Mouse (Mus musculus): ENCODE data around the gene Tent5c. TPM values are rescaled to one million over a fixed set of nuclear protein-coding genes. Genes with fewer than 3 reads are reported as not detected.

The Tent5c gene
- polyA plus RNA-seq, 1 experiment from 2014 or later, result 10.5 TPM

GRCm38 (mm10) chr3:100507174-100507573 lies 18.1 kb upstream of the Tent5c start:
- Histone ChIP-seq H3K9me3 (no peaks in the 10 kb centered on the region), H3K36me3 (no peaks in the 10 kb centered on the region), H3K9ac (no peak overlapping the region), H3K4me1 (0 out of 2 replicates have a peak, but pooled peaks cover 2% of the 10 kb centered on the region), H3K27me3 (no peaks in the 10 kb centered on the region), H3K4me3 (no peak overlapping the region), H3K27ac (no peak overlapping the region), H3K4me2 (no peak overlapping the region)
- no peak for ATAC-seq (ENCODE audit: insufficient number of reproducible peaks, low FRiP score, low TSS enrichment, low read depth)
- 79% methylated on average over 4 of the region's 4 CpGs for WGBS

GRCm38 (mm10) chr3:100506715-100507114 lies 17.6 kb upstream of the Tent5c start:
- Histone ChIP-seq H3K4me3 (no peak overlapping the region), H3K27me3 (no peaks in the 10 kb centered on the region), H3K36me3 (no peaks in the 10 kb centered on the region), H3K4me1 (no peaks in the 10 kb centered on the region), H3K9ac (no peak overlapping the region), H3K27ac (no peak overlapping the region), H3K4me2 (no peak overlapping the region), H3K9me3 (no peaks in the 10 kb centered on the region)
- no peak for ATAC-seq (ENCODE audit: insufficient number of reproducible peaks, low FRiP score, low TSS enrichment, low read depth)
- 64% methylated on average over 2 of the region's 2 CpGs for WGBS

- Histone ChIP-seq H3K4me1 (no peaks in the 10 kb centered on the region), H3K4me3 (no peak overlapping the region), H3K9ac (no peak overlapping the region), H3K9me3 (no peaks in the 10 kb centered on the region), H3K36me3 (no peaks in the 10 kb centered on the region), H3K4me2 (no peak overlapping the region), H3K27ac (no peak overlapping the region), H3K27me3 (no peaks in the 10 kb centered on the region)
- 61% methylated on average over 6 of the region's 6 CpGs for WGBS
- ATAC-seq (ENCODE audit: insufficient number of reproducible peaks, low FRiP score, low TSS enrichment, low read depth), result no peak
Measured at GRCm38 (mm10) chr3:100503882-100504281, 14.8 kb upstream of the Tent5c start.

DNA sequence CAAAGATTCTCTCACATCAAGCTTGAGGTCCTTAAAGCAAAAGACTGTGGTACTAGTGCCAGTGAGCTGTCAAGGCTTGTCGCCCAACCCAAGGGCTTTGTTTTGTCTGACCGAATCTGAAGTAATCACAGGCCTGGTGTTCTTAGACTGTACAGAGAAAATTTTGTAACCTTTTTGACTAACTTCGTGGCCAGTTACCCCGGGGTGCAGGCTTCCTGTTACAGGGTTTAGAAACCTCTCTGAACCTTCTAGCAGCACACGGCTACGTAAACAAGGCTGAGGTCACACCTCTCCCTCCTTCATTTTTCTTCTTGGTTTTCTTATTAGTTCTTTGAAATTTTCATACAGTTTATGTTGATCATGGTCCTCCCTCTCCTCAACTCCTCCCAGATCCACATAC lies 13.4 kb upstream of the Tent5c start:
- 82% methylated on average over 6 of the region's 6 CpGs for WGBS
- no peaks in the 10 kb centered on the region for H3K4me1 ChIP-seq
- no peak overlapping the region for H3K4me2 ChIP-seq
- H3K9ac ChIP-seq, result no peak overlapping the region
- ATAC-seq (ENCODE audit: insufficient number of reproducible peaks, low FRiP score, low TSS enrichment, low read depth), result no peak
- H3K9me3 ChIP-seq, result no peaks in the 10 kb centered on the region
- no peaks in the 10 kb centered on the region for H3K27me3 ChIP-seq
- no peak overlapping the region for H3K4me3 ChIP-seq
- no peaks in the 10 kb centered on the region for H3K36me3 ChIP-seq
- no peak overlapping the region for H3K27ac ChIP-seq

DNA sequence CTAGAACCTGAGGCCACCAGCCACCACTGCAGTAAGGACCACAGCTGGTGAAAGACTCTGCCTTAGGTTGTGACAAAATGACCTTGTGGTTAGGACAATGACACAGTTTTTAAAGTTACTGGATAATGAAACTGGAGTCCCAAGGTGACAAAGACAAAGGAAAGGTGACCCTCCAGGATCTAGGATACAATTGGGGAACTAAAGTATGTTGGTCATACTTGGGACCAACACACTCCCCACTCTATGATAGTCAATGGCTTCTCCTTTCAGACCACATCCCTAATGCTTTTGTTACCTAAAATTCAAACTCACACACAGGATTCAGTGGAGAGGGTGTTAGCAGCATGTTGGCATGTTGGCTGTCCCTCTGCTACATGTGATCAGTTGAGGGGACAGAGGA lies 12.8 kb upstream of the Tent5c start:
- no peak for ATAC-seq (ENCODE audit: insufficient number of reproducible peaks, low FRiP score, low TSS enrichment, low read depth)
- no peak overlapping the region for H3K4me3 ChIP-seq
- H3K9ac ChIP-seq, result no peak overlapping the region
- no peaks in the 10 kb centered on the region for H3K27me3 ChIP-seq
- no peaks in the 10 kb centered on the region for H3K36me3 ChIP-seq
- H3K9me3 ChIP-seq, result no peaks in the 10 kb centered on the region
- no peak overlapping the region for H3K27ac ChIP-seq
- H3K4me1 ChIP-seq, result no peaks in the 10 kb centered on the region
- H3K4me2 ChIP-seq, result no peak overlapping the region

- 67% methylated on average over 3 of the region's 3 CpGs for WGBS
- Histone ChIP-seq H3K4me1 (no peaks in the 10 kb centered on the region), H3K27ac (no peak overlapping the region), H3K9me3 (no peaks in the 10 kb centered on the region), H3K9ac (no peak overlapping the region), H3K4me2 (no peak overlapping the region), H3K36me3 (no peaks in the 10 kb centered on the region), H3K27me3 (no peaks in the 10 kb centered on the region), H3K4me3 (no peak overlapping the region)
- ATAC-seq (ENCODE audit: insufficient number of reproducible peaks, low FRiP score, low TSS enrichment, low read depth), result no peak
Measured at GRCm38 (mm10) chr3:100496081-100496480, 7.0 kb upstream of the Tent5c start.

DNA sequence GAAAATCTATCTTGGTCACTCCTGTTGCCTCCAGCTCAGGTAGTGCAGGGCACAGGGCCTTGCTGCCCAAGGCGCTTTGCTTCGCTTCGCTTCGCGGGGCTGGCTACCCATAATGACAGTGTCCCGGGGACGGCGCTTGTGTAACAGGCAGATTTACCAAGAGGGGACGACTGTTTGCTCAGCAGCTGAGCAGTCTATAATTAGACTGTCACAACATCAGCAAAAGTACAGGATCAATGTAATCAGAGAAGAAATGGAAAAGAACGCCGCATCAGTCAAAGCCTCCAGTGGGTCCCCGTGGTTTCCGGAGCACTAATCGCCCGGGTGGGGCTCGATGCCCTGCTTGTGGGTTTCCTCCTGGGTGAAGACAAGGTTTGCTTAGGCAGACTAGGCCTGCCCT lies 6.3 kb upstream of the Tent5c start:
- Histone ChIP-seq H3K4me2 (no peak overlapping the region), H3K27ac (no peak overlapping the region), H3K9ac (no peak overlapping the region), H3K4me3 (no peak overlapping the region), H3K36me3 (no peaks in the 10 kb centered on the region), H3K9me3 (no peaks in the 10 kb centered on the region), H3K27me3 (no peaks in the 10 kb centered on the region), H3K4me1 (no peaks in the 10 kb centered on the region)
- WGBS, result 71% methylated on average over 16 of the region's 16 CpGs
- no peak for ATAC-seq (ENCODE audit: insufficient number of reproducible peaks, low FRiP score, low TSS enrichment, low read depth)

DNA sequence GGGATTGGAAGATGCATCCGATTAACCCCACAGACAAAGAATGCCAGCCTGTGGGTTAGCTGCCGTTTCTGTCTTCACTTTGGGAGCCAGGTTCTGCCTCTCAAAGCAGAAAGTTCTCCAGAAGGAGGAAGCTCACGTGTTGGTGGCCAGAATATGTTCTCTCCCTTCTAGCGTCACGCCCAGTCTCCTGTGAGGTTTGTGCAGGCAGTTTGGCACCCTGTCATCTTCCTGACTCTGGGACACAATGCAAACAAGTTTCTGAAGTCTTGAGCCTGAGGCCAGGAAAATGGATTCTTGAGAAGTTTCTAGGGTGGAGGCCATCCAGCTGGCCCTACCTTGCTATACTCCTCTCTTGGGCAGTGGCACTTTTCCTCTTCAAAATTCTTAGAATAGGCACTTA lies 5.8 kb upstream of the Tent5c start:
- H3K27me3 ChIP-seq, result no peaks in the 10 kb centered on the region
- H3K4me2 ChIP-seq, result no peak overlapping the region
- no peak overlapping the region for H3K9ac ChIP-seq
- H3K4me3 ChIP-seq, result no peak overlapping the region
- no peak overlapping the region for H3K27ac ChIP-seq
- whole genome bisulfite sequencing, result 75% methylated on average over 5 of the region's 5 CpGs
- H3K36me3 ChIP-seq, result no peaks in the 10 kb centered on the region
- ATAC-seq (ENCODE audit: insufficient number of reproducible peaks, low FRiP score, low TSS enrichment, low read depth), result no peak
- H3K4me1 ChIP-seq, result 0 out of 2 replicates have a peak, but pooled peaks cover 3% of the 10 kb centered on the region
- H3K9me3 ChIP-seq, result no peaks in the 10 kb centered on the region

DNA sequence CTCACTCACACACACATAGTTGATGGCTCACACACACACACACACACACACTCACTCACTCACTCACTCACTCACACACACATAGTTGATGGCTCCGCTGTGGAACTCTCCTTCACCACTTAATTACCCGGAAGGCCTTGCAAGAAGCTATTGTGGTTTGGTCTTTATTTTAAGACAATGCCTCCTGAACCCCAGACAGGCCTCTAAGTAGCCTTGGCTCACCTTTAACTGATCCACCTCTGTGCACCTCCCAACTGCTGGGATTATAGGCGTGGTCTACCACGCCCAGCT lies 831 bp upstream of the Tent5c start:
- no peaks in the 10 kb centered on the region for H3K9me3 ChIP-seq
- peak overlapping the region; percentile 95 for H3K4me2 ChIP-seq
- ATAC-seq (ENCODE audit: insufficient number of reproducible peaks, low FRiP score, low TSS enrichment, low read depth), result no peak
- no peak overlapping the region for H3K9ac ChIP-seq
- no peaks in the 10 kb centered on the region for H3K36me3 ChIP-seq
- WGBS, result 22% methylated on average over 4 of the region's 4 CpGs
- H3K4me1 ChIP-seq, result peaks cover 20% of the 10 kb centered on the region
- peak overlapping the region; percentile 68 for H3K4me3 ChIP-seq
- H3K27ac ChIP-seq, result no peak overlapping the region
- peaks cover 30% of the 10 kb centered on the region for H3K27me3 ChIP-seq

DNA sequence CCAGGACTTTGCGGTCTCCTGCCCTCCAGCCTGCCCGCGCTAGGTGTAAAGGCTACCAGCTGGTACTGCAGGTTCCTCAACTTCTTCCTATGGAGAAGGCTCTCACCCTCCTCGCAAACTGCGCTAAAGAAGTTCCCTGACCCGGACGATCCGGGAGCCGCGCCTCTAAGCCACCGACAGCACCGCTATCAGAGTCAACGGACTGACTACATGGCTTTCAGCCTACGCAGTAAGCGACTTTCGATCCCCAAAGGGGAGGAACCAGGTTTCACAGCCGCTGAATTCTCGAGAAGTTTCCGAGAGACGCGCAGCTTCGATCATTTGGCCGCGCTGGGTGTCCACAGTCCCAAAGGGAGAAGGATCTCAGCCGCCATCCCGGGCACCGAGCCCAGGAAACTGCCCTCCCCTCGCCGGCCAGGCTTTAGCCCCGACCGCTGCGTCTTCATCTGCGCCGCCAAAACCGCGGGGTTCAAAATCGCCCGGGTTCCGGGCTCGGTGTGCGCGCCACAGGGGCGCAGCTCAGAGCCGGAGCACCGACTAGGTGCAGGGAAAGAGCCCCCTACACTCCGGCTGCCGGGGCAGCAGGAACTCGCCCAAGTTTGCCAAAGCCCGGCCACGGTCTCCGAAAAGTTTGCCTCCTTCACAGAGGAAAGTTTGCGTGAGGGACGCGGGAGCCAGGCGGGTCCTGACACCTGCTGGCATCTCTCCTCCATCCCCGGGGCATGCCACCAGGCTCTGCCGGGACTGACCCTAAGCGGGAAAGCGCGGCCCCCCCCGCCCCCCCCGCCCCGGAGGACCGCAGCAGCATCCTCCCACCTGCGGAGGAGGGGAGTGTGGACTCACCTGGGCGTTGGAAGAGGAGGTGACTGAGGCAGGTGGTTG lies 632 bp downstream of the Tent5c start:
- Histone ChIP-seq H3K9ac (peak overlapping the region; percentile 54; the same call in 1 of the 2 replicates), H3K4me3 (peak overlapping the region; percentile 68), H3K36me3 (no peaks in the 10 kb centered on the region), H3K27me3 (peaks cover 30% of the 10 kb centered on the region), H3K4me2 (peak overlapping the region; percentile 95), H3K4me1 (peaks cover 20% of the 10 kb centered on the region), H3K9me3 (no peaks in the 10 kb centered on the region), H3K27ac (no peak overlapping the region)
- under 1% methylated on average over 65 of the region's 66 CpGs for WGBS
- peak; percentile 26; the same call in 1 of the 2 replicates for ATAC-seq (ENCODE audit: insufficient number of reproducible peaks, low FRiP score, low TSS enrichment, low read depth)

DNA sequence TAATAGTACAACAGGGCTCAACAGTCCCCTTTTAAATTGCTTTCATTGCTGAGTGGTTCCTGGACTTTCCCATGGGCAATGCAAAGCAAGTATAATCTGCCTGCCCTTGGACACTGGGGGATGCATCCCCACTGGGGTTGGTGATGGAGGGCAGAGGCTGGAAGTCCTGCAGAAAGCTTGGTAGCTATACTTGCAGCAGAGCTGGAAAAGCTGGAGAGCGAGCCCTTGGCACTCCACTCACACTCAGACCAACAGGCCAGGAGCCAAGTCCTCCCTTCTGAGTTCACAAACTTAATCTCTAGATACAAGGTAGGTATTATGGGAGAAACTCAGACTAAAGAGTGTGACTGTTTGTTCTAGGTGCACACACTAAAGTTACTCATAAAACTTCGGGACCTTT lies 2.1 kb downstream of the Tent5c start:
- Histone ChIP-seq H3K36me3 (no peaks in the 10 kb centered on the region), H3K4me2 (0 out of 2 replicates have a peak overlapping the region, but pooled peaks have one; percentile 5), H3K9ac (no peak overlapping the region), H3K27me3 (peaks cover 30% of the 10 kb centered on the region), H3K4me3 (no peak overlapping the region), H3K4me1 (peaks cover 20% of the 10 kb centered on the region), H3K9me3 (no peaks in the 10 kb centered on the region), H3K27ac (no peak overlapping the region)
- ATAC-seq (ENCODE audit: insufficient number of reproducible peaks, low FRiP score, low TSS enrichment, low read depth), result no peak
- WGBS, result 71% methylated on average over 2 of the region's 2 CpGs

DNA sequence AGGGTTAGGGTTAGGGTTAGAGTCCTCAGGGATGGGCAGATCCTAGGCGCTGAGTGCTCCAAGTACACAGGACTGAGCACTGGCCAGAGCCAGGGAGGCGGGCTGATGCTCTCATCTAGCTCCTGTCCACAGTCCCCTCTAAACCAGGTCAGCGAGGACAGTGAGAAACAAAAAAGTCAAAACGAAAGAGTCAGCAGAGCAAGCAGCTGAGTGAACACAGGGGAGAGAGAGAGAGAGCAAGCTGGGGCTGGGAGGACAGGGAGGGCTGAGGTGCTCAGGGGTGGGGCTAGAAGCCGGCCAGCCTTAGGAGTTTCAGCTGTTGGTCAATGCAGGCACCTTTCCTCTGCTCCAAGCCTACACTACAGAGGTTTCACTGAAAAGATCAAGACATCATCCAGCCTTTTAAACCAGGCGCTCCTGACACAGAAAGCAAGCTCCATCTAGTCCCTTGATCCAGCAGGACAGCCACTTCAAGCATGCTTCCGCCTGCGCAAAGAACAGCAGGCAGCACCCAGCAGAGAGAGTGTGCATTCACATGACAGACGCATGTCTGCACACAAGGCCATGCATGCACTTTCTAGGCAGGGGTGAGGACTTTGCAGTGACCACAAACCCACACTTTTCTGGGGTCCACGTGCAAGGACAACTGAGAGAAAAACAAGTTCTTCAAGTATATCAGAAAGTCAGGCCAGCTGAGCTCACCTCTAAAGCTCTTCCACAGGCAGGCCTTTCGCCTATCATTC lies 3.6 kb downstream of the Tent5c start:
- no peak overlapping the region for H3K4me3 ChIP-seq
- no peak overlapping the region for H3K4me2 ChIP-seq
- H3K9me3 ChIP-seq, result no peaks in the 10 kb centered on the region
- no peaks in the 10 kb centered on the region for H3K36me3 ChIP-seq
- ATAC-seq (ENCODE audit: insufficient number of reproducible peaks, low FRiP score, low TSS enrichment, low read depth), result no peak
- H3K27ac ChIP-seq, result no peak overlapping the region
- H3K9ac ChIP-seq, result no peak overlapping the region
- H3K4me1 ChIP-seq, result peaks cover 20% of the 10 kb centered on the region
- 52% methylated on average over 11 of the region's 11 CpGs for WGBS
- peaks cover 30% of the 10 kb centered on the region for H3K27me3 ChIP-seq

All from limb, embryonic 15.5 days (tissue).